17 mouse cellular contexts compared by ENCODE assay signal in the genomic region with DNA sequence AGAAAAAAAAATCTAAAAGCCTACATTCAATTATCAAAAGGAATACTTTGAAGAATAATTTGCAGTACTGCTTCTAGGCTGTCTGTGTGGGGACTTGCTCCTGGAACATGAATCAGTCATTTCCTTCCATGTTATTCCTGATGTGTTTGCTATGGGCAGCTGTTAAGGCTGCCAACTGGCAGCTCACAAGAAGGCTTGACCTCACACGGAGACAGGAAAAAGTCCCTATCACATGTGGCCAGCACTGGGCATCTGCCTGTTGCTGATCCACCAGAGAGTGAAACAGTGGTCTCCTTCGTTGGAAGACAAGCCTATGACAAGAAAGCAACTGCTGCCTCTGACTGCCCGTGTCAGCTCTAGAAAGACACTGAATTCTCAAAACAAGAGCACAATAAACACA.
"Had no signal": no experiment of that assay in that cellular context is flagged by ENCODE, and none has a peak within 500 bp of the region (broad histone marks: within the 10 kb centered on the region; RNA-seq: fewer than 3 reads in every experiment).

No protein-coding gene starts in this region.

- DNase-seq: liver, postnatal 0 days; lung, embryonic 14.5 days; retina, postnatal 1 day; right cerebral cortex, adult 18-20 months; right cerebral cortex, postnatal 25 days; right cerebral cortex, postnatal 4 days; spleen, adult 18-20 months; thymus, adult 18-20 months; thymus, postnatal 14 days; thymus, postnatal 36 days had no signal

- H3K9me3 ChIP-seq: liver, embryonic 15.5 days; midbrain, embryonic 13.5 days; midbrain, embryonic 15.5 days; neural tube, embryonic 12.5 days had no signal

- ATAC-seq: liver, postnatal 0 days; midbrain, embryonic 13.5 days; midbrain, embryonic 15.5 days had no signal

- H3K4me3 ChIP-seq: liver, embryonic 15.5 days; megakaryocyte, embryonic 14.5 days; midbrain, embryonic 13.5 days; midbrain, embryonic 15.5 days; neural tube, embryonic 12.5 days had no signal

- H3K27ac ChIP-seq: liver, embryonic 15.5 days; macrophage; midbrain, embryonic 13.5 days; midbrain, embryonic 15.5 days; neural tube, embryonic 12.5 days had no signal

- H3K4me1 ChIP-seq: liver, embryonic 15.5 days; megakaryocyte, embryonic 14.5 days; midbrain, embryonic 13.5 days; midbrain, embryonic 15.5 days; neural tube, embryonic 12.5 days had no signal

- H3K27me3 ChIP-seq: liver, embryonic 15.5 days; megakaryocyte, embryonic 14.5 days; midbrain, embryonic 13.5 days; midbrain, embryonic 15.5 days; neural tube, embryonic 12.5 days had no signal

- H3K9ac ChIP-seq: liver, embryonic 15.5 days; liver, postnatal 0 days; lung, embryonic 14.5 days; midbrain, embryonic 13.5 days; midbrain, embryonic 15.5 days; neural tube, embryonic 12.5 days had no signal

- H3K4me2 ChIP-seq: liver, embryonic 15.5 days; lung, embryonic 14.5 days; midbrain, embryonic 11.5 days; midbrain, embryonic 13.5 days; midbrain, embryonic 15.5 days; neural tube, embryonic 12.5 days had no signal

- H3K36me3 ChIP-seq: liver, embryonic 15.5 days; midbrain, embryonic 13.5 days; midbrain, embryonic 15.5 days; neural tube, embryonic 12.5 days had no signal
